Mouse (Mus musculus): ENCODE data around the gene Acrbp. TPM values are rescaled to one million over a fixed set of nuclear protein-coding genes. Genes with fewer than 3 reads are reported as not detected.
A peak's percentile ranks its signal among the peaks of the same experiment; 100 is the strongest.

Gene Acrbp
- polyA plus RNA-seq, 1 experiment from 2014 or later, result 15.4 TPM

- Histone ChIP-seq H3K9me3 (replicated peaks) (no peaks in the 10 kb centered on the region), H3K4me2 (no peak overlapping the region), H3K9ac (no peak overlapping the region), H3K27me3 (no peaks in the 10 kb centered on the region), H3K27ac (peak overlapping the region; percentile 70), H3K36me3 (no peaks in the 10 kb centered on the region), H3K4me3 (replicated peaks) (no peak overlapping the region), H3K4me1 (0 out of 2 replicates have a peak, but pooled peaks cover 4% of the 10 kb centered on the region)
- WGBS, result 22% methylated on average over 2 of the region's 2 CpGs
- peak; percentile 52; the same call in 1 of the 2 replicates for ATAC-seq (replicated peaks; ENCODE audit: low FRiP score)
Observed at GRCm38 (mm10) chr6:125071896-125072279, 22.4 kb downstream of the Acrbp start.

GRCm38 (mm10) chr6:125073825-125074224 lies 24.3 kb downstream of the Acrbp start:
- Histone ChIP-seq H3K4me2 (no peak overlapping the region), H3K9me3 (replicated peaks) (no peaks in the 10 kb centered on the region), H3K27ac (no peak overlapping the region), H3K36me3 (no peaks in the 10 kb centered on the region), H3K9ac (no peak overlapping the region), H3K4me1 (0 out of 2 replicates have a peak, but pooled peaks cover 4% of the 10 kb centered on the region), H3K4me3 (replicated peaks) (no peak overlapping the region), H3K27me3 (no peaks in the 10 kb centered on the region)
- 67% methylated on average over 8 of the region's 8 CpGs for WGBS
- no peak for ATAC-seq (replicated peaks; ENCODE audit: low FRiP score)

DNA sequence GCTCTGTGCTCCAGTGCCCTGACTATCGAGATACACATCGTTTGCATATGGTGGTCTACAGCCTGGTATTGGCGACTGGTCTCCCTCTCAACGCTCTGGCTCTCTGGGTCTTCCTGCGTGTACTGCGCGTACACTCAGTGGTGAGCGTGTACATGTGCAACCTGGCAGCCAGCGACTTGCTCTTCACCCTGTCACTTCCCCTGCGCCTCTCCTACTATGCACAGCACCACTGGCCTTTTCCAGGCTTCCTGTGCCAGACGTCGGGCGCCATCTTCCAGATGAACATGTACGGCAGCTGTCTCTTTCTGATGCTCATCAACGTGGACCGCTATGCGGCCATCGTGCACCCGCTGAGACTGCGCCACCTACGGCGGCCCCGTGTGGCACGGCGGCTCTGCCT lies 31.9 kb downstream of the Acrbp start:
- no peaks in the 10 kb centered on the region for H3K9me3 ChIP-seq (replicated peaks)
- peak overlapping the region; percentile 47 for H3K4me3 ChIP-seq (replicated peaks)
- WGBS, result 27% methylated on average over 25 of the region's 25 CpGs
- no peak; the same call in 1 of the 2 replicates for ATAC-seq (replicated peaks; ENCODE audit: low FRiP score)
- H3K4me1 ChIP-seq, result peaks cover 8% of the 10 kb centered on the region
- H3K27ac ChIP-seq, result peak overlapping the region; percentile 38; the same call in 1 of the 2 replicates
- H3K36me3 ChIP-seq, result no peaks in the 10 kb centered on the region
- peak overlapping the region; percentile 80 for H3K4me2 ChIP-seq
- no peaks in the 10 kb centered on the region for H3K27me3 ChIP-seq
- H3K9ac ChIP-seq, result peak overlapping the region; percentile 41

GRCm38 (mm10) chr6:125081797-125082560 lies 32.5 kb downstream of the Acrbp start:
- no peaks in the 10 kb centered on the region for H3K27me3 ChIP-seq
- peak overlapping the region; percentile 80 for H3K4me2 ChIP-seq
- no peaks in the 10 kb centered on the region for H3K9me3 ChIP-seq (replicated peaks)
- H3K4me3 ChIP-seq (replicated peaks), result peak overlapping the region; percentile 47
- peak; percentile 92 for ATAC-seq (replicated peaks; ENCODE audit: low FRiP score)
- WGBS, result 22% methylated on average over 45 of the region's 45 CpGs
- peak overlapping the region; percentile 41 for H3K9ac ChIP-seq
- peaks cover 8% of the 10 kb centered on the region for H3K4me1 ChIP-seq
- H3K36me3 ChIP-seq, result no peaks in the 10 kb centered on the region
- H3K27ac ChIP-seq, result peak overlapping the region; percentile 38; the same call in 1 of the 2 replicates

DNA sequence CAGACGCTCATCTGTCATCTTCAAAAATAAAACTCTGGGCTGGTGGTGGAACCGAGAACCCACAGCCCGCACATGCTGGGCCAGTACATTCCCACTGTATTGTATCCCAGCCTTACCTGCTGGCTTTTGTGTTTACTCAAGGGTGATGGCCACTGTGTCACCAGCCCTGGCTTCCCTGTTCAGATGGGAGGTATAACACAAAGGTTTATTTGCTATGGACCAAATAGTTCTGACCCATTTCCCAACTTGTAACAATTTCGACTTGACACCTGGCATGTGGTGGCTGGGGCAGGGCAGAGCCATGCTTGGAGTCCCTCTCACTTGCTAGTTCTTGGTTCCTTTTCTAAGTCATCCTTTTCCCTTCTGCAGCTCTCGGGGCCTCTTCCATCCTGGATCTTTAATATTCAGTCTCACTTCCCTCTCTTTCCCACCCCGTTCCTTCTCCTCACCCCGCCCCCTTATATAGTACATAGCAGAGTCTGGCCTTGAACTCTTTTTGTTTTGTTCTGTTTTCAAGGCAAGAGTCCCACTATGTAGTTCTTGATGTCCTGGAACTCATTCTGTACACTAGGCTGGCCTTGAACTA lies 33.4 kb downstream of the Acrbp start:
- Histone ChIP-seq H3K4me3 (replicated peaks) (no peak overlapping the region), H3K27me3 (no peaks in the 10 kb centered on the region), H3K9ac (no peak overlapping the region), H3K27ac (no peak overlapping the region), H3K9me3 (replicated peaks) (no peaks in the 10 kb centered on the region), H3K4me2 (no peak overlapping the region), H3K4me1 (peaks cover 8% of the 10 kb centered on the region), H3K36me3 (no peaks in the 10 kb centered on the region)
- WGBS, result 93% methylated on average over 7 of the region's 7 CpGs
- no peak for ATAC-seq (replicated peaks; ENCODE audit: low FRiP score)

DNA sequence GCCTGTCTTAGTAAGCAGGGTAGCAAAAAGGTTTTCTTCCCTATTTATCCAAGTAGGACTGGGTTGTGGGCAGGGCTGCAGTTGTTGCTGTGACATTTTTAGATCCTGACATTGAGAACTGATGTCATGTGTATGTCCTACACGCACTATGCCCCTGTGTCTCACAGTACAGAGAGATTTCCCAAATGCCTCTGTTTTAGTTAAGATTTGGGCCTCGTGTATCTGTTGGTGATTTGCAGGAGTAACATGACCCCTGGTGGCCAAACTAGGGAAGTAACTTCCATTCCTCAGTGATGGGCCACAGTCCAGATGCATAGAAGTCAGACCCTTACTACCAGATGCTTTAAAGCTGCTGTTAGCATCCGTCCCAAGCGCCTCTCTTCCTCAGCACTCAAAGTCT lies 34.9 kb downstream of the Acrbp start:
- Histone ChIP-seq H3K4me1 (peaks cover 23% of the 10 kb centered on the region), H3K4me2 (no peak overlapping the region), H3K9ac (no peak overlapping the region), H3K9me3 (replicated peaks) (no peaks in the 10 kb centered on the region), H3K27ac (0 out of 2 replicates have a peak overlapping the region, but pooled peaks have one; percentile 18), H3K4me3 (replicated peaks) (no peak overlapping the region), H3K36me3 (no peaks in the 10 kb centered on the region), H3K27me3 (no peaks in the 10 kb centered on the region)
- no peak; the same call in 1 of the 2 replicates for ATAC-seq (replicated peaks; ENCODE audit: low FRiP score)
- 4% methylated on average over 4 of the region's 4 CpGs for WGBS

DNA sequence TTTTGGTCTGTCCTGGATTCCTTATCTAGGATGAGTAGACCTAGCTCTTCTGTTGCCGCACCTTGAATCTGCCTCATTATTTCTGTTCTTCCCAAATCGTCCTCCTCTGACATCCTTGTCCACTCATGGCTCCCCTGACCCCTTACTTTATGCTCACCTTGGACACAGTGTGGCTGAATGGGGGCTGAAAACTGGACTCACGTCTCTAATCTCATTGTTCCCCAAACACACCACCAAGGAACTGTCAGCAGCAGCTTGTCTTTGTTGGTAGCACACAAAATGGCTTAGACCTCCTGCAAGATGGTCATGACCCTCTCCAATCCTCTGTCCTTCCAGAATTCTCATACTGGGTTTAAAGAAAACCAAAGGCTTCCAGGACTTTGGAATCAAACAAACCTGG lies 38.4 kb downstream of the Acrbp start:
- Histone ChIP-seq H3K4me3 (replicated peaks) (no peak overlapping the region), H3K27me3 (no peaks in the 10 kb centered on the region), H3K9ac (no peak overlapping the region), H3K27ac (peak overlapping the region; percentile 97), H3K4me1 (peaks cover 36% of the 10 kb centered on the region), H3K9me3 (replicated peaks) (no peaks in the 10 kb centered on the region), H3K36me3 (no peaks in the 10 kb centered on the region), H3K4me2 (no peak overlapping the region)
- WGBS, result 77% methylated on average over 3 of the region's 3 CpGs
- ATAC-seq (replicated peaks; ENCODE audit: low FRiP score), result no peak

GRCm38 (mm10) chr6:125088561-125089321 lies 39.3 kb downstream of the Acrbp start:
- H3K9me3 ChIP-seq (replicated peaks), result no peaks in the 10 kb centered on the region
- peaks cover 36% of the 10 kb centered on the region for H3K4me1 ChIP-seq
- WGBS, result 1% methylated on average over 20 of the region's 20 CpGs
- no peak overlapping the region for H3K9ac ChIP-seq
- ATAC-seq (replicated peaks; ENCODE audit: low FRiP score), result peak; percentile 91
- H3K4me2 ChIP-seq, result peak overlapping the region; percentile 56
- no peaks in the 10 kb centered on the region for H3K36me3 ChIP-seq
- H3K27me3 ChIP-seq, result no peaks in the 10 kb centered on the region
- peak overlapping the region; percentile 97 for H3K27ac ChIP-seq
- H3K4me3 ChIP-seq (replicated peaks), result peak overlapping the region; percentile 1; the same call in 1 of the 2 replicates

- H3K36me3 ChIP-seq, result no peaks in the 10 kb centered on the region
- ATAC-seq (replicated peaks; ENCODE audit: low FRiP score), result peak; percentile 74
- H3K4me3 ChIP-seq (replicated peaks), result peak overlapping the region; percentile 23
- peak overlapping the region; percentile 41 for H3K9ac ChIP-seq
- peaks cover 33% of the 10 kb centered on the region for H3K4me1 ChIP-seq
- 2% methylated on average over 15 of the region's 15 CpGs for WGBS
- H3K27me3 ChIP-seq, result no peaks in the 10 kb centered on the region
- H3K9me3 ChIP-seq (replicated peaks), result no peaks in the 10 kb centered on the region
- H3K27ac ChIP-seq, result peak overlapping the region; percentile 97
- H3K4me2 ChIP-seq, result peak overlapping the region; percentile 56
Observed at GRCm38 (mm10) chr6:125089521-125090321, 40.2 kb downstream of the Acrbp start.

GRCm38 (mm10) chr6:125090341-125091085 lies 41.0 kb downstream of the Acrbp start:
- peak overlapping the region; percentile 56 for H3K4me2 ChIP-seq
- H3K9me3 ChIP-seq (replicated peaks), result no peaks in the 10 kb centered on the region
- H3K36me3 ChIP-seq, result no peaks in the 10 kb centered on the region
- H3K27me3 ChIP-seq, result no peaks in the 10 kb centered on the region
- H3K4me1 ChIP-seq, result peaks cover 41% of the 10 kb centered on the region
- peak; percentile 0; the same call in 1 of the 2 replicates for ATAC-seq (replicated peaks; ENCODE audit: low FRiP score)
- H3K27ac ChIP-seq, result peak overlapping the region; percentile 97
- H3K4me3 ChIP-seq (replicated peaks), result peak overlapping the region; percentile 23
- 0 out of 2 replicates have a peak overlapping the region, but pooled peaks have one; percentile 36 for H3K9ac ChIP-seq
- WGBS, result 53% methylated on average over 10 of the region's 10 CpGs

- Histone ChIP-seq H3K9ac (no peak overlapping the region), H3K36me3 (no peaks in the 10 kb centered on the region), H3K4me1 (peaks cover 47% of the 10 kb centered on the region), H3K4me2 (no peak overlapping the region), H3K27ac (peak overlapping the region; percentile 57), H3K4me3 (replicated peaks) (no peak overlapping the region), H3K9me3 (replicated peaks) (no peaks in the 10 kb centered on the region), H3K27me3 (no peaks in the 10 kb centered on the region)
- no peak for ATAC-seq (replicated peaks; ENCODE audit: low FRiP score)
- WGBS, result 89% methylated on average over 5 of the region's 5 CpGs
Observed at GRCm38 (mm10) chr6:125092372-125092771, 42.9 kb downstream of the Acrbp start.
